Mouse (Mus musculus): ENCODE data around the gene Nek5. TPM values are rescaled to one million over a fixed set of nuclear protein-coding genes. Genes with fewer than 3 reads are reported as not detected.

The Nek5 gene
- polyA plus RNA-seq, 1 experiment from 2014 or later: not detected

DNA sequence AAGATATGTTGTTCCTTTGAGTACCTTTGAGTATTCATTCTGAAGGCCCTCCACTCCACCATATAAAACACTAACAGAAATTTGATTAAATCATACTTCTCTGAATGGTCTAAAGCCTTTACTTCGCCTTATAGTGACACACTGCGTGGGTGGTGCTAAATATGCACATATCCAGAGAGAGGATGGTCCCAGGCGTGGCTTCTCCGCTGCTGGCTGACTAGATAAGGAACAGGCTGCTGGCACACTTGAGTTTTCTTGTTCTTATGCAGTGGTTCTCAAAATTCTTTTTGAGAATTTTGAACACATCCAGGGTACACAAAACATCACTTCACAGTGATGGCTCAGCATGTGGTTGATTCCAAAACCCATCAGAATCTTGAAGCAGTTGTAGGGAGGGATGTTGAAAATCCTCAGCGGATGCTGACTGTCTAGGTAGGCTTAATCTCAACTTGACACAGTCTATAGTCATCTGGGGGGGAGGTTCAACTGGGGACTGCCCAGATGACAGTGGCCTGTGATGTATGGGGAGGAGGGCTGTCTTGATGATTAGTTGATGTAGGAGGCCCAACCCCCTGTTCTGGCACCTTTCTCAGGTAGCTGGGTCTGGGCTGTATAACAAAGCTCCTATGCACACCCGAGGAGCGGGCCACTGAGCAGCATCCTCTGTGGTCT is 9.4 kb upstream of the Nek5 start:
- ATAC-seq (replicated peaks; ENCODE audit: low FRiP score): peak; percentile 99
- peaks cover 8% of the 10 kb centered on the region for H3K4me1 ChIP-seq (replicated peaks; ENCODE audit: control insufficient read depth, insufficient read depth, low read length)
- DNase-seq (ENCODE audit: low spot score): no peak
- no peaks in the 10 kb centered on the region for H3K27me3 ChIP-seq (replicated peaks; ENCODE audit: control insufficient read depth, insufficient read depth, low read length)
- no peak overlapping the region for H3K9ac ChIP-seq (ENCODE audit: low read depth, low read length)
- no peak overlapping the region for H3K4me3 ChIP-seq (ENCODE audit: low read depth, low read length)
- peak overlapping the region; percentile 50 for H3K4me2 ChIP-seq
- H3K36me3 ChIP-seq (ENCODE audit: control insufficient read depth, insufficient read depth, low read length): no peaks in the 10 kb centered on the region
- H3K27ac ChIP-seq (ENCODE audit: low read depth, low read length): peak overlapping the region; percentile 73
- no peaks in the 10 kb centered on the region for H3K9me3 ChIP-seq (ENCODE audit: control insufficient read depth, low read length)
- 60% methylated on average over 7 of the region's 7 CpGs for WGBS

DNA sequence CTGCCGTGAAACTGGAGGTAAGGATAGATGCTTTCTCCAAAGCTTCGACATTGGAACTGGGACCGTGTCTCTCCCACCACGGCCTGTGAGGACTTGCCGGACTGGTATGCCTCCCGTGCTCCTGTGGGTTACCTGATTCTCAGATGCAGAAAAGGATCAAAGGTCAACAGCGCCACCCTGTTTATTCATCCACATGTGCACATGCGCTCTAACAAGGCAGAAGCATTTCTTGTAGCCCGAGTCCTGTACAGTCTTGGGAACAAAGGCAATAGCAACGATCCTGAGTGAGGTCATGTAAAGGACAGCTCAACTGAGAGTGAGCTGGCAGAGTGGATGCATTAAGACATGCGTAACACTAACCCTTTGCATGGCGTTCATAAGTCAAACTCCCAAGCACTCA is 7.2 kb upstream of the Nek5 start:
- Histone ChIP-seq H3K4me1 (replicated peaks; ENCODE audit: control insufficient read depth, insufficient read depth, low read length) (peaks cover 8% of the 10 kb centered on the region), H3K9ac (ENCODE audit: low read depth, low read length) (no peak overlapping the region), H3K27me3 (replicated peaks; ENCODE audit: control insufficient read depth, insufficient read depth, low read length) (no peaks in the 10 kb centered on the region), H3K36me3 (ENCODE audit: control insufficient read depth, insufficient read depth, low read length) (no peaks in the 10 kb centered on the region), H3K4me3 (ENCODE audit: low read depth, low read length) (no peak overlapping the region), H3K9me3 (ENCODE audit: control insufficient read depth, low read length) (no peaks in the 10 kb centered on the region), H3K4me2 (no peak overlapping the region), H3K27ac (ENCODE audit: low read depth, low read length) (no peak overlapping the region)
- DNase-seq (ENCODE audit: low spot score): no peak
- ATAC-seq (replicated peaks; ENCODE audit: low FRiP score): no peak
- 88% methylated on average over 12 of the region's 12 CpGs for WGBS

DNA sequence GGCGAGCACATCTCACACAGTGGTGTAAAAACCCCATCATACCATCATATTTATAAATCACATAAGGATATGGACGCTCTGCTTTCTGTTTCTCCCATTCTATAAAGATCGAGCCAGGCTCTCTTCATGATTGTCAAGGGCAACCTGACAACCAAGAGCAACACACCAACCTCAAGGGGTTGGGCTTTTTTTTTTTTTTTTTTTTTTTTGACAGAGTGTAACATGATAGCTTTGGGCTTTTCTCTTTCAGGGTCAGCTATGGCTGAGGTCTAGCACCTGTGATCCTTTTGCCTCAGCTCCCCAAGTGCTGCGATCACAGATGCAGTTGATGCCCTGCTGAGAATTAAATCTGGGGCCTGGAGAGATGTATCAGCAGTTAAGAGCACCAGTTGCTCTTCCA is 17.8 kb downstream of the Nek5 start:
- ATAC-seq (replicated peaks; ENCODE audit: low FRiP score) (no peak), DNase-seq (ENCODE audit: low spot score) (no peak)
- WGBS: 57% methylated on average over 4 of the region's 4 CpGs

DNA sequence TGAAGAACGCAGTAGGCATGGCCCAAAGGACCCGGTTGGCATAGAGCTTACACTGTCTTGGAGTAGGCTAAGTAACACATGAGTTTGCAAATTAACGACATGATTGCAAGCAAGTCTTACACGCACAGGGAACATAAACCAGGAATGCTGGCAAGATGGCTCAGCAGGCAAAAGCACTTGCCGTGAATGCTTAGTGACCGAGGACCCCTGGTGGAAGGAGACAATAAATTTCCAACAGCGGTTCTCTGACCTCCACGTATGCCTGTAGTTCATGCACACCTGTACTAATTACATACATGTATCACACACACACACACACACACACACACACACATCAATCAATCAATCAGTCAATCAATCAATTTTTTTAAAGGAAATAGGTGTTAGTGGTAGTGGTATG is 33.3 kb downstream of the Nek5 start:
- Histone ChIP-seq H3K9me3 (ENCODE audit: control insufficient read depth, low read length) (no peaks in the 10 kb centered on the region), H3K27me3 (replicated peaks; ENCODE audit: control insufficient read depth, insufficient read depth, low read length) (no peaks in the 10 kb centered on the region), H3K9ac (ENCODE audit: low read depth, low read length) (no peak overlapping the region), H3K4me3 (ENCODE audit: low read depth, low read length) (no peak overlapping the region), H3K36me3 (ENCODE audit: control insufficient read depth, insufficient read depth, low read length) (no peaks in the 10 kb centered on the region), H3K4me2 (no peak overlapping the region), H3K4me1 (replicated peaks; ENCODE audit: control insufficient read depth, insufficient read depth, low read length) (no peaks in the 10 kb centered on the region), H3K27ac (ENCODE audit: low read depth, low read length) (no peak overlapping the region)
- WGBS: 59% methylated on average over 8 of the region's 8 CpGs
- DNase-seq (ENCODE audit: low spot score) (no peak), ATAC-seq (replicated peaks; ENCODE audit: low FRiP score) (no peak)

More for the DNA sequence above, 17.8 kb downstream of the Nek5 start:
- no peak overlapping the region for H3K4me2 ChIP-seq
- no peak overlapping the region for H3K27ac ChIP-seq (ENCODE audit: low read depth, low read length)
- H3K9me3 ChIP-seq (ENCODE audit: control insufficient read depth, low read length): no peaks in the 10 kb centered on the region
- H3K9ac ChIP-seq (ENCODE audit: low read depth, low read length): no peak overlapping the region
- H3K4me1 ChIP-seq (replicated peaks; ENCODE audit: control insufficient read depth, insufficient read depth, low read length): no peaks in the 10 kb centered on the region
- no peak overlapping the region for H3K4me3 ChIP-seq (ENCODE audit: low read depth, low read length)
- no peaks in the 10 kb centered on the region for H3K27me3 ChIP-seq (replicated peaks; ENCODE audit: control insufficient read depth, insufficient read depth, low read length)
- H3K36me3 ChIP-seq (ENCODE audit: control insufficient read depth, insufficient read depth, low read length): no peaks in the 10 kb centered on the region

DNA sequence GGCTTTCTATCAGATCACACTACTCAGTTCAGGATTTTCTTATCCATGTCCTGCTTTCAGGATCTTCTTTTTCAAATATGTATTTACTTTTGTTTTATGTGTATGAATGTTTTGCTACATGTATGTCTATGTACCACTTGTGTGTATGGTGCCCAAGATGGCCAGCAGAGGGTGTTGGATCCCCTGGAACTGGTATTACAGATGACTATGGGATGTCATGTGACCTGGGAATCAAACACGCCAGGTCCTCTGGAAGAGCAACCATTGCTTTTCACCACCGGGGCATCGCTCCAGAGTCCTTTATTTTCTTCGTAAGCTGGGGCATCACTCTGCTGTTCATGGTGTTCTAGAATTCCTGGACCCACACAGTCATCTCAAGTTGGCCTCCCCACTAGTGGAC is 35.6 kb downstream of the Nek5 start:
- ATAC-seq (replicated peaks; ENCODE audit: low FRiP score): no peak
- H3K4me3 ChIP-seq (ENCODE audit: low read depth, low read length): no peak overlapping the region
- no peak for DNase-seq (ENCODE audit: low spot score)

DNA sequence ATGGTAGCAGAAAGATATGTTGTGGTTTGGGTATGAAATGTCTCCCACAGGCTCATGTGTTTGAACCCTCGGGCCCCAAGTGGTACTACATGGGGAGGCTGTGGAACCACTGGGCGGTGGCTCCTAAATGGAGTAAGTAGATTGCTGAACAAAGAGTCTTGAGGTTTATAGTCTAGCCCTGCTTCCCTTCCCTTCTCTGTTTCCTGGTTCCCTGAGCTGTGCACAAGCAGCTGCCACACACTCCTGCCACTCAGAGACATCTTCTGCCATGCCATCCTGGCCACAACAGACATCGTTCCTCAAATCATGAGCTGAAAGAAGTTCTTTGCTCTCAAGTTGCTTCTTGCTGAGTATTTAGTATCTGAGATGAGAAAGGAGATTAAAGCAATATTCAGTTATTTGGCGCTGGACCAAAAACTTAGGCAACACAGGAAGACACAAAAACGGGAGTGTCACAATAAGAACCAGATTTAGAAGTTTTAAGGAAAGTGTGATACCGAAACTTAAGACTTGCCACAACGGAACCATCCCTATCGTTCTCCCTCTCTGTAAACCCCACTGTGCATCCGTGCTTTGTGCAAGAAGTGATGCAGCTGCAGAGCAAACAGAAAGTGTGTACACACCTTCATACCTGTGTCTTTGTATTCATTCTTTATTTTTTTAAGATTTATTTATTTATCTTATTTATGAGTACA is 45.4 kb downstream of the Nek5 start:
- H3K4me2 ChIP-seq: no peak overlapping the region
- no peak overlapping the region for H3K4me3 ChIP-seq (ENCODE audit: low read depth, low read length)
- 78% methylated on average over 9 of the region's 9 CpGs for WGBS
- ATAC-seq (replicated peaks; ENCODE audit: low FRiP score) (no peak), DNase-seq (ENCODE audit: low spot score) (no peak)
- no peak overlapping the region for H3K9ac ChIP-seq (ENCODE audit: low read depth, low read length)
- no peaks in the 10 kb centered on the region for H3K27me3 ChIP-seq (replicated peaks; ENCODE audit: control insufficient read depth, insufficient read depth, low read length)
- H3K36me3 ChIP-seq (ENCODE audit: control insufficient read depth, insufficient read depth, low read length): no peaks in the 10 kb centered on the region
- H3K4me1 ChIP-seq (replicated peaks; ENCODE audit: control insufficient read depth, insufficient read depth, low read length): no peaks in the 10 kb centered on the region
- no peaks in the 10 kb centered on the region for H3K9me3 ChIP-seq (ENCODE audit: control insufficient read depth, low read length)
- no peak overlapping the region for H3K27ac ChIP-seq (ENCODE audit: low read depth, low read length)

More for the DNA sequence above, 35.6 kb downstream of the Nek5 start:
- 84% methylated on average over 4 of the region's 4 CpGs for WGBS
- Histone ChIP-seq H3K4me2 (no peak overlapping the region), H3K36me3 (ENCODE audit: control insufficient read depth, insufficient read depth, low read length) (no peaks in the 10 kb centered on the region), H3K9me3 (ENCODE audit: control insufficient read depth, low read length) (no peaks in the 10 kb centered on the region), H3K9ac (ENCODE audit: low read depth, low read length) (no peak overlapping the region), H3K4me1 (replicated peaks; ENCODE audit: control insufficient read depth, insufficient read depth, low read length) (no peaks in the 10 kb centered on the region), H3K27me3 (replicated peaks; ENCODE audit: control insufficient read depth, insufficient read depth, low read length) (no peaks in the 10 kb centered on the region), H3K27ac (ENCODE audit: low read depth, low read length) (no peak overlapping the region)

DNA sequence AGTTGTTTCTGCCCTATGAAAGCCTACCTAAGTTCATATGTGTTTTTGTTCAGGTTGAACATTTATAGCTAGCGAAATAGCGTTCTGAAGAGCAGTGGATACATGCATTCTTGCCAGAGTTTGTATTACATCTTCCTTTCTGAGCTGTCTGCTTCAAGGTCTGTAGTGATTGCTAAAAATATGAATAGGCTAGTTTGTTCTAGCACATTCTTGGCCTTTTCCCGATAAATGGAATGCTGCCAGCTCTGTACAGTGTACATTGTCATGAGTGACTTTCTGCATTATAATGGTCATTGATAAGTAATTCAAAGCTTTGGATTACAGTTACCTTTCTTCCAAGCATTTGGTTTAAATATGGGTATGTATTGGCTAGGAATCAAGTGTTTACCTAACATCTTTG is 63.7 kb downstream of the Nek5 start:
- 7% methylated on average over 3 of the region's 3 CpGs for WGBS
- H3K27ac ChIP-seq (ENCODE audit: low read depth, low read length): no peak overlapping the region
- H3K9ac ChIP-seq (ENCODE audit: low read depth, low read length): peak overlapping the region; percentile 69
- no peak for ATAC-seq (replicated peaks; ENCODE audit: low FRiP score)
- peak overlapping the region; percentile 84 for H3K4me3 ChIP-seq (ENCODE audit: low read depth, low read length)
- H3K36me3 ChIP-seq (ENCODE audit: control insufficient read depth, insufficient read depth, low read length): peaks cover 20% of the 10 kb centered on the region
- DNase-seq (ENCODE audit: low spot score): no peak
- peak overlapping the region; percentile 89 for H3K4me2 ChIP-seq
- H3K9me3 ChIP-seq (ENCODE audit: control insufficient read depth, low read length): no peaks in the 10 kb centered on the region
- H3K27me3 ChIP-seq (replicated peaks; ENCODE audit: control insufficient read depth, insufficient read depth, low read length): no peaks in the 10 kb centered on the region
- peaks cover 15% of the 10 kb centered on the region for H3K4me1 ChIP-seq (replicated peaks; ENCODE audit: control insufficient read depth, insufficient read depth, low read length)

DNA sequence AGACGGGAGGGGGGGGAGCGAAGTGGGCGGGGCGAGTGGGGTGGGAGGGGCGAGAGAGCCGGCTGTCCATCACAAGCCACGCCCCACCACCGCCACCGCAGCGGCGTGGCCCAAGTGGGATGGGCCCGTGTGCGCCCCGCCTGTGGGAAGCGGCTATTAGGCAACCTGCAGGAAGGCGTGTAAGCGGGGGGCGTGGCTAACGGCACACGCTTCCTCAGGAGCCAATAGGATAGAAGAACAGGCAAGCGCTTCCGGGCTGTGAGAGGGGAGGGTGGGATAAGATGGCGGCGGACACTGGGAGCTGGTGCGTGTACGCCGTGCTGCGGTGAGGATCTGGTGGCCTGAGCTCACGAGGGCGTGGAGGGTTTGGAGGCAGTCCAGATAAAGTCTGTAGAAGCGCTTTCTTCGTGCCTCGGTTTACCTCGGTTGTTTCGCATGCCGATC is 64.4 kb downstream of the Nek5 start, which contains the start of gene Alg11:
Gene Alg11, plus strand, starts transcription at position 276 of the 444 bp plus-strand sequence.
- ATAC-seq (replicated peaks; ENCODE audit: low FRiP score): peak; percentile 95
- Histone ChIP-seq H3K27ac (ENCODE audit: low read depth, low read length) (peak within 1 kb of the TSS; percentile 89), H3K4me1 (replicated peaks; ENCODE audit: control insufficient read depth, insufficient read depth, low read length) (peaks cover 20% of the 10 kb centered on the region)

More for the DNA sequence above, 64.4 kb downstream of the Nek5 start, which contains the start of gene Alg11:
- DNase-seq (ENCODE audit: low spot score): peak; percentile 95
- H3K9ac ChIP-seq (ENCODE audit: low read depth, low read length): peak within 1 kb of the TSS; percentile 76
- H3K36me3 ChIP-seq (ENCODE audit: control insufficient read depth, insufficient read depth, low read length): peaks cover 14% of the 10 kb centered on the region
- WGBS: under 1% methylated on average over 33 of the region's 36 CpGs
- no peaks in the 10 kb centered on the region for H3K27me3 ChIP-seq (replicated peaks; ENCODE audit: control insufficient read depth, insufficient read depth, low read length)
- H3K4me2 ChIP-seq: peak within 1 kb of the TSS; percentile 89
- peak within 1 kb of the TSS; percentile 84 for H3K4me3 ChIP-seq (ENCODE audit: low read depth, low read length)
- H3K9me3 ChIP-seq (ENCODE audit: control insufficient read depth, low read length): no peaks in the 10 kb centered on the region
